Mouse (Mus musculus): ENCODE results near the gene Sytl3. TPM values are rescaled to one million over a fixed set of nuclear protein-coding genes. Genes with fewer than 3 reads are reported as not detected.
"Not testable (repeated sequence)": the region's sequence is repeated elsewhere in the genome, so short reads cannot be mapped to it uniquely, and the experiment has no call there.

Sytl3 gene
- polyA plus RNA-seq, 1 experiment from 2014 or later: 0.25 TPM

GRCm38 (mm10) chr17:6655087-6655511, 3.8 kb upstream of the Sytl3 start:
- not testable (repeated sequence) for H3K27me3 ChIP-seq (ENCODE audit: insufficient read depth, poor library complexity, severe bottlenecking); H3K4me1 ChIP-seq; H3K36me3 ChIP-seq; H3K9me3 ChIP-seq
- DNase-seq (ENCODE audit: low spot score): peak; percentile 90
- H3K4me3 ChIP-seq: peak overlapping the region; percentile 60
- under 1% methylated on average over 36 of the region's 36 CpGs for WGBS
- peak overlapping the region; percentile 81 for H3K27ac ChIP-seq

- peak; percentile 73 for DNase-seq (ENCODE audit: low spot score)
- H3K9me3 ChIP-seq; H3K27me3 ChIP-seq (ENCODE audit: insufficient read depth, poor library complexity, severe bottlenecking); H3K4me1 ChIP-seq; H3K36me3 ChIP-seq: not testable (repeated sequence)
- Histone ChIP-seq H3K4me3 (peak within 1 kb of the TSS; percentile 60), H3K27ac (peak within 1 kb of the TSS; percentile 81)
- WGBS: 3% methylated on average over 28 of the region's 33 CpGs
These were observed 3.2 kb upstream of the Sytl3 start, which contains the start of gene Dynlt1f for GRCm38 (mm10) chr17:6655567-6656281. Gene Dynlt1f (minus strand): TSS chr17:6655900.

GRCm38 (mm10) chr17:6656471-6656870, 2.4 kb upstream of the Sytl3 start:
- H3K27ac ChIP-seq; H3K4me1 ChIP-seq; H3K27me3 ChIP-seq (ENCODE audit: insufficient read depth, poor library complexity, severe bottlenecking); H3K9me3 ChIP-seq; DNase-seq (ENCODE audit: low spot score); H3K36me3 ChIP-seq; H3K4me3 ChIP-seq: not testable (repeated sequence)
- WGBS: 100% methylated on average over 2 of the region's 3 CpGs

DNA sequence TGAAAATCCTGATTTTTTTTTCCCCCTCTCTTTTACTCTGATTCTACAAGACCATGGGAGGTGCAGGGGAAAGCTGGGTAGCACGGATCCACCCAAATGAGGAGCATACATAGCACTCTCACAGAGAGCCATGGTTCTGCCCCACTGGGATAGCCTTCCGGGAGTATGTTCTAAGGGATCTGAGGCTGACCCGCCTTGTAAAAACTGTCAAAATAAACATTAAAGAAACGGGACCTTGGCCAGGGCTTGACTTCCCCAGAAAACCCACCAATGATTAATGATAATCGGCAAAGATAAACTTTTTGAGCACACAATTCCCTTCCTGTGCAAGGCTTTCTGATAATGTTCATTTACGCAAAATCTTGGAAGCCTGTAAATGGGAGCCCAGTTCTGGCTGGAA, 1.7 kb downstream of the Sytl3 start:
- not testable (repeated sequence) for H3K9me3 ChIP-seq; H3K36me3 ChIP-seq; H3K27me3 ChIP-seq (ENCODE audit: insufficient read depth, poor library complexity, severe bottlenecking); H3K27ac ChIP-seq; H3K4me1 ChIP-seq; H3K4me3 ChIP-seq
- WGBS: 64% methylated on average over 6 of the region's 6 CpGs
- DNase-seq (ENCODE audit: low spot score): peak; percentile 14

DNA sequence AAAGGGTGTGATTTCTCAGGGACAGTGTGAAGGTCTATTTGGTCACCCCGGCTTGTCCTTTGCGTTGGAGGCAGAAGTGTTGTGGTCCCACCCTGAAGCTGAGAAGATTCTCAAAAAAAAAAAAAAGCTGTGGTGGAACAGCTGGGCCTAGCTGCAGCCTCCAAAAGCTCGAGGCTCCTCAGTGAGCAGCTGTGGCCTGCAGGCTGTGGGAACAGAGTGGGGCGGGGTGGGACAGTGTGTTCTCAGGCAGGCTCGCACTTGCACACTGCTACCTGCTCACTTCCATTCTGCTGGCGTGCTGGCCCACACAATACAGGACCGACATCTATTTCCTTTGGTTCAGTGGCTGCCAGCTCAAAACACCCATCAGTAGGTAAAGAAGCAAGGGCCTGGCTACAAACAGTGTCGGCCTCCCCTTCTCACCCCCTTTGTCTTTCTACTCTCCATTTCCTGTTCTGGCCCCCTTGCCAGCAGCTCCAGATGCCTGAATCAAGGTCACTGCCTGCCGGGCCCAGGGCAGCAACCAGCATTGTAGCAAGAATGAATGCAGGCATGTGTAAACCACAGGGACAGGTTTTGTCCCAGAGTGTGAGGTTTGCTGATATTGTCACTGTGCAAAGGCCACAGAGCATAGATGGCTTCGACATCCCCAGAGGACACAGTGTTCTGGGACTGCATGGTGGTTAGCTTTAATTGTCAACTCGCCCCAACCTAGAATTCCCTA, 2.4 kb downstream of the Sytl3 start:
- H3K27ac ChIP-seq; H3K36me3 ChIP-seq; H3K4me1 ChIP-seq; H3K9me3 ChIP-seq; H3K4me3 ChIP-seq; H3K27me3 ChIP-seq (ENCODE audit: insufficient read depth, poor library complexity, severe bottlenecking): not testable (repeated sequence)
- DNase-seq (ENCODE audit: low spot score): peak; percentile 56
- WGBS: 61% methylated on average over 10 of the region's 11 CpGs

DNA sequence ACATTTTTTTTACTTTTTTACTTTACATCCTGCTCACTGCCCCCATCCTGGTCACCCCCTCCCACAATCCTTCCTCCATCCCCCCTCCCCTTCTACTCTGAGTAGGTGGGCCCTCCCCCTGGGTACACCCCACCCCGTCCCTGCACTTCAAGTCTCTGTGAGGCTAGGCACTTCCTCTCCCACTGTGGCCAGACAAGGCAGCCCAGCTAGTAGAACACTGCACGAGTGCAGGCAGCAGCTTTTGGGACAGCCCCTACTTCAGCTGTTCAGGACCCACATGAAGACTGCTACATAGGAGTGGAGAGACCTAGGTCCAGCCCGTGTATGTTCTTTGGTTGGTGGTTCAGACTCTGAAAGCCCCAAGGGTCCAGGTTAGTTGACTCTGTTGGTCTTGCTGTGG, 3.9 kb downstream of the Sytl3 start:
- WGBS: 50% methylated on average over 3 of the region's 3 CpGs
- H3K9me3 ChIP-seq; H3K27ac ChIP-seq; H3K4me1 ChIP-seq; H3K4me3 ChIP-seq; H3K36me3 ChIP-seq; H3K27me3 ChIP-seq (ENCODE audit: insufficient read depth, poor library complexity, severe bottlenecking): not testable (repeated sequence)
- DNase-seq (ENCODE audit: low spot score): peak; percentile 14

DNA sequence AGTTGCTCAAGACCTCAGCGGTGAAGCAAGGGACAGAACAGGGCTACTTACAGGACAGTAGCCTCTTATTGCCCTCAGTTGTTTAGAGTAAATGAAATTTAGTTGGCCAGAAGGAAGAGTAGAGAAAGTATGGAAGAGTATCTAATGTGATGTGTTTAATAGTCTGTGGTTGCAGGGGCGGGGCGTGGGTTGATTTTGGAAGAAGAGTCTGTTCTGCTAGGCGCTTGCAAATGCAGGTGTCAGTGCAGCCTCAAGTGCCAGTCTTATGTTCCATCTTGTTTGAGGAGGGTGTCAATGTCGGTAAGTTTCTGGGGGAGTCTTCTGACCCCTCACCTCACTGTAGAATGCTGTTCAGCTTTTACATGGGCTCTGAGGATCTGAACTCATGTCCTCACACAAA, 6.5 kb downstream of the Sytl3 start:
- not testable (repeated sequence) for H3K27me3 ChIP-seq (ENCODE audit: insufficient read depth, poor library complexity, severe bottlenecking); H3K4me1 ChIP-seq; H3K27ac ChIP-seq; H3K4me3 ChIP-seq; H3K36me3 ChIP-seq; H3K9me3 ChIP-seq
- peak; percentile 4 for DNase-seq (ENCODE audit: low spot score)
- WGBS: 84% methylated on average over 4 of the region's 5 CpGs

- DNase-seq (ENCODE audit: low spot score); H3K4me1 ChIP-seq; H3K27me3 ChIP-seq (ENCODE audit: insufficient read depth, poor library complexity, severe bottlenecking); H3K36me3 ChIP-seq; H3K4me3 ChIP-seq; H3K27ac ChIP-seq; H3K9me3 ChIP-seq: not testable (repeated sequence)
- WGBS: no CpG with 5 or more reads among the region's 6 CpGs
These were observed 9.6 kb downstream of the Sytl3 start for GRCm38 (mm10) chr17:6668522-6668921.

DNA sequence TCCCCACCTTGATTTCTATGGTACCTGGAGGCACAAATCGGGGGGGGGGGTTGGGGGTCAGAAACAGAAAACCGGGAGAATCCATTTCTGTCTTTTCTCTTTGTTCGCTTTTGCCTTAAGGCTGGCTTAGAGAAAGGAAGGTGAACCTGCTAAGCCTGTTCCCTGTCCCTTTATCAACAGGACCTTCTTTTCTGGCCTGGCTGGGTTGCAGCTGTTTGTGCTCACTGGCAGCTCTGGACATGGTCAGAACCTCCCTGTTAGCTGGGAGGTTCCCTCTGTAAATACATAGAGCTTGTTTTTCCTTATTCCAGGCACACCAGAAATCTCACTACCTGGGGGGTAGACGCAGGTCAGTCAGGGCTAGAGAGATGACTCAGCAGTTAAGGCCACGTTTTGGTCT, 15.4 kb downstream of the Sytl3 start:
- not testable (repeated sequence) for H3K4me3 ChIP-seq; H3K27ac ChIP-seq; DNase-seq (ENCODE audit: low spot score); H3K27me3 ChIP-seq (ENCODE audit: insufficient read depth, poor library complexity, severe bottlenecking); H3K4me1 ChIP-seq; H3K36me3 ChIP-seq; H3K9me3 ChIP-seq
- 65% methylated on average over 5 of the region's 5 CpGs for WGBS

DNA sequence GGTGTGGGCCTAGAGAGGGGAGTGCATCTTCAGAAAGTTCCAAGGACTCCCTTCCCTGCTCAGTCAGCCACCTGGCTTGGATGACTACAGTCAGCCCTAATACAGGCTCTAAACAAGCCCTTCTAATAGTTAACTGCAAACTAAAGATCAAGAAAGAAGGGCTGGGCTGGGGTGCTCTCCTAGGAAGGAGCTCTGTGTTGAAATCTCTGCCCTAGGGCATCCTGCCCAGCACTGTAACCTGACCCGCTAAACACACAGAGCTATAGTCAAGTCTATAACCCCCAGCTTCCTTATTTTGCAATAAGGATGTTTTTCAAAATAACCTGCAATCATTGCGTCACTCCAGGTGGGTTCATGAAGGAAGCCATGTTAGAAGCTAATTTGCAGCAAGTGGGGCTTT, 19.2 kb downstream of the Sytl3 start:
- 50% methylated on average over 1 of the region's 2 CpGs for WGBS
- not testable (repeated sequence) for DNase-seq (ENCODE audit: low spot score); H3K9me3 ChIP-seq; H3K4me1 ChIP-seq; H3K4me3 ChIP-seq; H3K36me3 ChIP-seq; H3K27me3 ChIP-seq (ENCODE audit: insufficient read depth, poor library complexity, severe bottlenecking); H3K27ac ChIP-seq

GRCm38 (mm10) chr17:6681721-6682120, 22.8 kb downstream of the Sytl3 start:
- H3K4me1 ChIP-seq; H3K27me3 ChIP-seq (ENCODE audit: insufficient read depth, poor library complexity, severe bottlenecking); H3K36me3 ChIP-seq; DNase-seq (ENCODE audit: low spot score); H3K4me3 ChIP-seq; H3K27ac ChIP-seq; H3K9me3 ChIP-seq: not testable (repeated sequence)
- 79% methylated on average over 4 of the region's 4 CpGs for WGBS

- H3K27ac ChIP-seq; H3K27me3 ChIP-seq (ENCODE audit: insufficient read depth, poor library complexity, severe bottlenecking); H3K9me3 ChIP-seq; H3K4me1 ChIP-seq; H3K36me3 ChIP-seq; DNase-seq (ENCODE audit: low spot score); H3K4me3 ChIP-seq: not testable (repeated sequence)
- WGBS: 70% methylated on average over 1 of the region's 5 CpGs
These were observed 24.8 kb downstream of the Sytl3 start for GRCm38 (mm10) chr17:6683702-6684101.

DNA sequence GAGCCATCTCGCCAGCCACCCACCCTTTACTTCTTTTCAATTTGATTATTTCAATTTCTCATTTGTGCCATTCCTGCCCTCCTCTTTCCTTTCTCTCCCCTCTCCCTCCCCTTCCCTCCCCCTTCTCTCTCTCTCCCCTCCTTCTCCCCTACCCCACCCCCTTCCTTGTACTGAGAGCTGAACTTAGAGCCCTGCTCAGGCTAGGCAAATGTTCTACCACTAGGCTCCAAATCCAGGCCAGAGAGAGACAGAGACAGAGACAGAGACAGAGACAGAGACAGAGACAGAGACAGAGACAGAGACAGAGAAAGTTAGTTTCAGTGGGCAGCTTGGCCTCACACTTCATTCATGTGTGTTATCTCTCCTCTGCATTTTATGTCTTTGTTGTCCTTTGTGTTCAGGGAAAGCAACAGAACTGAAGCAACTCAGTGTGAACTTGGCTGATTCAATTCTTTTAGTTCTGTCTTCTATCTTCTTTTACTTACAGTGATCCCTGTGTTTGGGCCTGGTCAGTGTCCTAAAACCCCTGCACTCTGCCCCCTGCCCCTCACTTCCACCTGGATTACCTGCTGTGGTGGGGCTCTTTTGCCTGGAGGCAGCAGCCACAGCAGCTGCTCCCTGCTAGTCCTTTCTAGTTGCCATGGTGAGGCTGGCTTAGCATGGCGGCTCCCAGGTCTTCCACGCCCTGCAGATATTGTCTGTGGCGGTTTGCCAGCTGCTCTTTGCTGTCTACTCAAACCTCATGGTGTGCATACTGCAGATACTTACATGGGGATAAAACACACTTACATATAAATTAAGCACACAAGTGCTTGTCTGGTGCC, 25.8 kb downstream of the Sytl3 start:
- peak; percentile 35 for DNase-seq (ENCODE audit: low spot score)
- not testable (repeated sequence) for H3K4me1 ChIP-seq; H3K9me3 ChIP-seq; H3K4me3 ChIP-seq; H3K36me3 ChIP-seq; H3K27me3 ChIP-seq (ENCODE audit: insufficient read depth, poor library complexity, severe bottlenecking); H3K27ac ChIP-seq
- WGBS: 50% methylated on average over 1 of the region's 4 CpGs

Data from heart, embryonic 10.5 days (tissue).